Mouse (Mus musculus) heart, embryonic 15.5 days (tissue): Measurements from ENCODE around the gene D330020A13Rik. TPM values are rescaled to one million over a fixed set of nuclear protein-coding genes. Genes with fewer than 3 reads are reported as not detected.

Experiments
- ATAC-seq: fragments of 200-750 bp; cut with Nextera tagmentation; replicated peaks from 2 replicates; pipeline ENCODE4 v1.8.0; 2017; ENCODE audit warnings: low read depth, moderate TSS enrichment; ENCODE audit not compliant: insufficient number of reproducible peaks, insufficient read depth, low FRiP score
- H3K27ac ChIP-seq: fragments of 300-500 bp; sonication (generic); 2 replicates; pipeline ENCODE4 v1.5.1; 2015; ENCODE audit warnings: mild to moderate bottlenecking, inconsistent platforms
- H3K27me3 ChIP-seq: fragments of 300-500 bp; sonication (generic); 2 replicates; pipeline ENCODE4 v1.6.1; 2015; ENCODE audit warnings: inconsistent platforms
- H3K36me3 ChIP-seq: fragments of 300-500 bp; sonication (generic); 2 replicates; pipeline ENCODE4 v1.6.1; 2015; ENCODE audit warnings: mild to moderate bottlenecking, inconsistent platforms
- H3K4me1 ChIP-seq: fragments of 300-500 bp; sonication (generic); replicated peaks from 2 replicates; pipeline ENCODE4 v1.6.1; 2015; ENCODE audit warnings: inconsistent platforms
- H3K4me2 ChIP-seq: fragments of 300-500 bp; sonication (generic); 2 replicates; pipeline ENCODE4 v1.6.1; 2015; ENCODE audit warnings: inconsistent platforms, mild to moderate bottlenecking, moderate library complexity
- H3K4me3 ChIP-seq: fragments of 300-500 bp; sonication (generic); 2 replicates; pipeline ENCODE4 v1.5.1; 2015; ENCODE audit warnings: mild to moderate bottlenecking, inconsistent platforms
- H3K9ac ChIP-seq: fragments of 300-500 bp; sonication (generic); 2 replicates; pipeline ENCODE4 v1.6.1; 2015; ENCODE audit warnings: mild to moderate bottlenecking, inconsistent platforms
- H3K9me3 ChIP-seq: fragments of 300-500 bp; sonication (generic); replicated peaks from 2 replicates; pipeline ENCODE4 v1.6.1; 2016; ENCODE audit warnings: inconsistent platforms
- WGBS: fragments of 180-500 bp; shearing (Covaris S2); methylation state at CpG from one replicate; pipeline ENCODE4 v1.1.7; 2015; ENCODE audit warnings: mixed read lengths; 5-methylcytosine and 5-hydroxymethylcytosine counted together
- polyA plus RNA-seq: library from polyadenylated mRNA; unstranded; fragments of >200 nt; fragmentation: Nextera tagmentation; extraction: Ambion mirVana; gene quantifications from 2 replicates; pipeline ENCODE4 v1.2.1, GENCODE M21; 2015

D330020A13Rik gene
- 0.14 and 0.21 TPM in 2 replicates for polyA plus RNA-seq

GRCm38 (mm10) chr6:120294056-120294784 is at the start of gene D330020A13Rik, which contains the start of gene B4galnt3:
TSS of gene D330020A13Rik (plus strand) at chr6:120294364.
TSS of gene B4galnt3 (minus strand) at chr6:120294559.
- Histone ChIP-seq H3K27ac (no peak within 1 kb of the TSS), H3K4me1 (peaks cover 9% of the 10 kb centered on the region), H3K4me2 (peak within 1 kb of the TSS; percentile 99), H3K4me3 (peak within 1 kb of the TSS; percentile 70), H3K9ac (peak within 1 kb of the TSS; percentile 46), H3K36me3 (no peaks in the 10 kb centered on the region), H3K9me3 (no peaks in the 10 kb centered on the region), H3K27me3 (peaks cover 34% of the 10 kb centered on the region)
- under 1% methylated on average over 79 of the region's 79 CpGs for WGBS
- ATAC-seq: peak; percentile 62

- H3K9ac ChIP-seq: no peak overlapping the region
- no peak overlapping the region for H3K4me2 ChIP-seq
- H3K27ac ChIP-seq: no peak overlapping the region
- ATAC-seq: no peak
- 70% methylated on average over 5 of the region's 5 CpGs for WGBS
- no peaks in the 10 kb centered on the region for H3K36me3 ChIP-seq
- no peaks in the 10 kb centered on the region for H3K4me1 ChIP-seq
- H3K9me3 ChIP-seq: no peaks in the 10 kb centered on the region
- H3K4me3 ChIP-seq: no peak overlapping the region
- no peaks in the 10 kb centered on the region for H3K27me3 ChIP-seq
Observed at GRCm38 (mm10) chr6:120246676-120247075, 47.5 kb upstream of the D330020A13Rik start.

- no peaks in the 10 kb centered on the region for H3K4me1 ChIP-seq
- H3K27ac ChIP-seq: no peak overlapping the region
- H3K27me3 ChIP-seq: no peaks in the 10 kb centered on the region
- no peak for ATAC-seq
- no peak overlapping the region for H3K4me2 ChIP-seq
- H3K36me3 ChIP-seq: no peaks in the 10 kb centered on the region
- 74% methylated on average over 5 of the region's 5 CpGs for WGBS
- H3K9ac ChIP-seq: no peak overlapping the region
- no peak overlapping the region for H3K4me3 ChIP-seq
- no peaks in the 10 kb centered on the region for H3K9me3 ChIP-seq
Observed at GRCm38 (mm10) chr6:120249831-120250230, 44.3 kb upstream of the D330020A13Rik start.

GRCm38 (mm10) chr6:120251010-120251409 is 43.2 kb upstream of the D330020A13Rik start:
- Histone ChIP-seq H3K27ac (no peak overlapping the region), H3K9me3 (no peaks in the 10 kb centered on the region), H3K4me1 (no peaks in the 10 kb centered on the region), H3K4me3 (no peak overlapping the region), H3K4me2 (no peak overlapping the region), H3K36me3 (no peaks in the 10 kb centered on the region), H3K9ac (no peak overlapping the region), H3K27me3 (no peaks in the 10 kb centered on the region)
- WGBS: 77% methylated on average over 7 of the region's 7 CpGs
- ATAC-seq: no peak

- no peak overlapping the region for H3K27ac ChIP-seq
- no peaks in the 10 kb centered on the region for H3K9me3 ChIP-seq
- H3K36me3 ChIP-seq: no peaks in the 10 kb centered on the region
- H3K4me1 ChIP-seq: no peaks in the 10 kb centered on the region
- H3K4me3 ChIP-seq: no peak overlapping the region
- WGBS: 81% methylated on average over 2 of the region's 2 CpGs
- no peak overlapping the region for H3K4me2 ChIP-seq
- H3K9ac ChIP-seq: no peak overlapping the region
- no peak for ATAC-seq
- no peaks in the 10 kb centered on the region for H3K27me3 ChIP-seq
Observed at GRCm38 (mm10) chr6:120252741-120253140, 41.4 kb upstream of the D330020A13Rik start.

GRCm38 (mm10) chr6:120254640-120255039 is 39.5 kb upstream of the D330020A13Rik start:
- H3K36me3 ChIP-seq: no peaks in the 10 kb centered on the region
- no peaks in the 10 kb centered on the region for H3K9me3 ChIP-seq
- ATAC-seq: no peak
- H3K4me3 ChIP-seq: no peak overlapping the region
- no peak overlapping the region for H3K9ac ChIP-seq
- no peak overlapping the region for H3K4me2 ChIP-seq
- no peaks in the 10 kb centered on the region for H3K4me1 ChIP-seq
- no peaks in the 10 kb centered on the region for H3K27me3 ChIP-seq
- H3K27ac ChIP-seq: no peak overlapping the region
- WGBS: 74% methylated on average over 4 of the region's 4 CpGs

- no peak overlapping the region for H3K27ac ChIP-seq
- 60% methylated on average over 4 of the region's 4 CpGs for WGBS
- H3K9ac ChIP-seq: no peak overlapping the region
- no peaks in the 10 kb centered on the region for H3K4me1 ChIP-seq
- no peaks in the 10 kb centered on the region for H3K36me3 ChIP-seq
- H3K9me3 ChIP-seq: no peaks in the 10 kb centered on the region
- ATAC-seq: no peak
- H3K27me3 ChIP-seq: no peaks in the 10 kb centered on the region
- no peak overlapping the region for H3K4me2 ChIP-seq
- H3K4me3 ChIP-seq: no peak overlapping the region
Observed at GRCm38 (mm10) chr6:120255144-120255543, 39.0 kb upstream of the D330020A13Rik start.

GRCm38 (mm10) chr6:120255701-120256100 is 38.5 kb upstream of the D330020A13Rik start:
- ATAC-seq: no peak
- 78% methylated on average over 12 of the region's 12 CpGs for WGBS
- Histone ChIP-seq H3K27me3 (no peaks in the 10 kb centered on the region), H3K4me3 (no peak overlapping the region), H3K9me3 (no peaks in the 10 kb centered on the region), H3K9ac (no peak overlapping the region), H3K36me3 (no peaks in the 10 kb centered on the region), H3K4me1 (no peaks in the 10 kb centered on the region), H3K4me2 (no peak overlapping the region), H3K27ac (no peak overlapping the region)

- no peak overlapping the region for H3K27ac ChIP-seq
- ATAC-seq: no peak
Observed at GRCm38 (mm10) chr6:120256431-120256935, 37.7 kb upstream of the D330020A13Rik start.

GRCm38 (mm10) chr6:120259481-120259880 is 34.7 kb upstream of the D330020A13Rik start:
- no peak overlapping the region for H3K4me2 ChIP-seq
- H3K36me3 ChIP-seq: no peaks in the 10 kb centered on the region
- H3K27ac ChIP-seq: no peak overlapping the region
- no peak overlapping the region for H3K4me3 ChIP-seq
- H3K9me3 ChIP-seq: no peaks in the 10 kb centered on the region
- 44% methylated on average over 9 of the region's 9 CpGs for WGBS
- H3K4me1 ChIP-seq: peaks cover 10% of the 10 kb centered on the region; the same call in 1 of the 2 replicates
- H3K9ac ChIP-seq: no peak overlapping the region
- ATAC-seq: no peak
- H3K27me3 ChIP-seq: no peaks in the 10 kb centered on the region

More at GRCm38 (mm10) chr6:120256431-120256935, 37.7 kb upstream of the D330020A13Rik start:
- no peaks in the 10 kb centered on the region for H3K27me3 ChIP-seq
- no peak overlapping the region for H3K9ac ChIP-seq
- H3K4me2 ChIP-seq: no peak overlapping the region
- H3K9me3 ChIP-seq: no peaks in the 10 kb centered on the region
- no peaks in the 10 kb centered on the region for H3K36me3 ChIP-seq
- whole genome bisulfite sequencing: 61% methylated on average over 5 of the region's 5 CpGs
- H3K4me1 ChIP-seq: no peaks in the 10 kb centered on the region
- no peak overlapping the region for H3K4me3 ChIP-seq

GRCm38 (mm10) chr6:120262886-120263531 is 31.2 kb upstream of the D330020A13Rik start:
- no peak overlapping the region for H3K4me3 ChIP-seq
- no peaks in the 10 kb centered on the region for H3K27me3 ChIP-seq
- no peak overlapping the region for H3K27ac ChIP-seq
- H3K4me1 ChIP-seq: peaks cover 10% of the 10 kb centered on the region; the same call in 1 of the 2 replicates
- no peak overlapping the region for H3K4me2 ChIP-seq
- no peaks in the 10 kb centered on the region for H3K36me3 ChIP-seq
- no peaks in the 10 kb centered on the region for H3K9me3 ChIP-seq
- no peak for ATAC-seq
- no peak overlapping the region for H3K9ac ChIP-seq
- WGBS: 64% methylated on average over 12 of the region's 12 CpGs
